Mouse (Mus musculus): Measurements from ENCODE around the gene Megf8.

Megf8 gene

DNA sequence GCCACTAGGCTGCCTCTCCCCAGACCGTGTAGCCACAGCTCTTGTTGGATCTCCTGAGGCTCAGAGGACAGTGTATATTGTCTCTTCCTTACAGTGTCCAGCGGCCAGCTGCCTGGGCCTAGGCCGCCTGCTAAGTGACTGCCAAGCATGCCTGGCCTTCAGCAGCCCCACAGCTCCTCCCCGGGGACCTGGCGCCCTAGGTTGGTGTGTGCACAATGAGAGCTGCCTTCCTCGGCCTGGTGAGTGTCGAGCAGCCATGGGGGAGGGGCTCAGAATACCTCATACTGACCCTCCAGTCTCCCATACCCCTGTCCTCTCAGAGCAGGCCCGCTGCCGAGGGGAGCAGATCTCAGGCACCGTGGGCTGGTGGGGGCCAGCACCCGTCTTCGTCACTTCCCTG, 17.5 kb downstream of the Megf8 start:
- DNase-seq (ENCODE audit: low spot score) = no peak

DNA sequence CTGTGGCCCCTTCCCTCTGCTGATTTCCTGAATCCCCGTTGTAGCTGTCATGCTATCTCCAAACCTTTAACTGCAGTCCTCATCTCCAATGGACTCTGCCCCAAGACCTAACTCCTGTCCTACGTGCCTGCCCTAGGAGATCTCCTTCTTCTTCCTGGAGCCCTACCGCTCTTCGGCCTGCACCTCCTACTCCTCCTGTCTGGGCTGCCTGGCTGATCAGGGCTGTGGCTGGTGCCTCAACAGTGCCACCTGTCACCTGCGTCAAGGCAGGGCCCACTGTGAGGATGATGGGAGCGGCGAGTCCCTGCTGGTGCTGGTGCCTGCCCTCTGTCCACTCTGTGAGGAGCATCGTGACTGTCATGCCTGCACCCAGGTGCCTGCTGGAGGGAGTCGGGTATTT, 22.4 kb downstream of the Megf8 start:
- no peak for DNase-seq (ENCODE audit: low spot score)

DNA sequence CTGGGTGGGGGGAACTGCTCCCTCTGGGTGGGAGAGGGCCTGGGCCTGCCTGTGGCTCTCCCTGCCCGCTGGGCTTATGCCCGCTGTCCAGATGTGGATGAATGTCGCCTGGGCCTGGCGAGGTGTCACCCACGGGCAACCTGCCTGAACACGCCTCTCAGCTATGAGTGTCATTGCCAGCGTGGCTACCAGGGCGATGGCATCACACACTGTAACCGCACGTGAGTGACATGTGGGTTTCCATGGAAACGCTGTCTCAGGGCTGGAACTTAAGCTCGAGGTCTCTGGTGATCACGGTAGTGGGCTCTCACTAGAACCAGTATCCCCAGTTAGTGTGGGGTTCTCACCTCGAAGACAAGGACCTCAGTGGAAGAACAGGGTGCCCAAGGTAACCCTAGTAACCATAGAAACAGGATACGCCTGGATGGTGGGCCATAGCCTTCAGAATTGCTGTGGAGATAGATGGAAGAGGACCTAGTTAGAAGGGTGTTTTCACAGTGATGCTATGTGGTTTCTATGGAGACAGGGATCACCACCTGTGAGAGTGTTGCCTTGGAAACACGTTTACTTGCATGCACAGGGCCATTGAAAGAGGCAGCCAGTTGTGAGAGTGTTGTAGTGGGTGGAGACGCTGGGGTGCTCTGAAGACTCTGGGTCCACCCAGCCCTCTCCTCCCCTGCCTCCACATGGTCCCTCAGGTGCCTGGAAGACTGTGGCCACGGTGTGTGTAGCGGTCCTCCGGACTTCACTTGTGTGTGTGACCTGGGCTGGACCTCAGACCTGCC, 24.2 kb downstream of the Megf8 start:
- no peak for DNase-seq (ENCODE audit: low spot score)

GRCm38 (mm10) chr7:25348861-25349260, 31.9 kb downstream of the Megf8 start:
- no peak for DNase-seq (ENCODE audit: low spot score)

GRCm38 (mm10) chr7:25358721-25359206, 41.8 kb downstream of the Megf8 start:
- no peak for DNase-seq (ENCODE audit: low spot score)

- DNase-seq (ENCODE audit: low spot score) = no peak
Measured at GRCm38 (mm10) chr7:25363151-25363550, 46.2 kb downstream of the Megf8 start.

- no peak for DNase-seq (ENCODE audit: low spot score)
Measured at GRCm38 (mm10) chr7:25363632-25364031, 46.7 kb downstream of the Megf8 start.

GRCm38 (mm10) chr7:25365937-25366625, 49.1 kb downstream of the Megf8 start:
- no peak for DNase-seq (ENCODE audit: low spot score)

- no peak for DNase-seq (ENCODE audit: low spot score)
Measured at GRCm38 (mm10) chr7:25367632-25368293, 50.8 kb downstream of the Megf8 start.

DNA sequence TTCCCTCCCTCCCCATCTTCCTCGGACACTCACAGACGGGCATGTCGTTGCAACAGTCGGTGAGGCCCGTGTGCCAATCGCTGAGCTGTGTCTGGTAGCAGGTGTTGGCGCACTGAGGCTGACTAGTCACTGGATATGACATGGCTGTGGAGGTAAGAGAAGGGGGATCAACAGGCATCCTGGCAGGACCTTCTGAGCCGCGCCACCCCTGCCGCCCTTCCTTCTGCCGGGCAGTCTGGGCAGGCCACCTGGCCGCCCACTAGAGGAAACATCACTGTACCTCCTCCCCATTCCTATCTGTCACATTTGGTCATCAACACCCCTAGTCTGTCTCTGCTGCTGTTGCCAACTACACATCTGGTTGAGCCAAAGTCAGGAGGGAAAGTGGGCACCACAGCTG, 51.4 kb downstream of the Megf8 start:
- no peak for DNase-seq (ENCODE audit: low spot score)

GRCm38 (mm10) chr7:25369058-25369749, 52.2 kb downstream of the Megf8 start, which contains the start of gene Cnfn:
TSS of gene Cnfn (minus strand) at chr7:25369724.
- DNase-seq (ENCODE audit: low spot score) = no peak

DNA sequence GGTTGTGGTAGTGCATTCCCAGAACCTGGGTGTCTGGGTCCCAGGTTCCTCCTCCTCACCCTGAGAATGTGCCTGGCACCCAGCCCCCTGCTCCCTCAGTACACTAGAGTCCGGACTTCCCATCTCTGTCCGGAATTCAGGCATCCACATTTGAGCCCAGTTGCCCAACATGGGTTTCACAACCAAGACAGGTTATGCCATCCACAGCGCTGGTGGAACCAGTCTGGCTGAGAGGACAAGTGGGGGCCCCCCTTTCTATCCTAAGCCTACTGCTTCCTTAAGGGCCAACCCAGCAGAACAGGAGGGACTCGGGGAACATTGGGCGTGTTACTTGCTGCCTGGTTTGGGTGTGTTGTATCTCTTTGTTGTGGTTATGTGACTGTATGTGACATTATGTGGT, 55.5 kb downstream of the Megf8 start:
- no peak for DNase-seq (ENCODE audit: low spot score)

DNA sequence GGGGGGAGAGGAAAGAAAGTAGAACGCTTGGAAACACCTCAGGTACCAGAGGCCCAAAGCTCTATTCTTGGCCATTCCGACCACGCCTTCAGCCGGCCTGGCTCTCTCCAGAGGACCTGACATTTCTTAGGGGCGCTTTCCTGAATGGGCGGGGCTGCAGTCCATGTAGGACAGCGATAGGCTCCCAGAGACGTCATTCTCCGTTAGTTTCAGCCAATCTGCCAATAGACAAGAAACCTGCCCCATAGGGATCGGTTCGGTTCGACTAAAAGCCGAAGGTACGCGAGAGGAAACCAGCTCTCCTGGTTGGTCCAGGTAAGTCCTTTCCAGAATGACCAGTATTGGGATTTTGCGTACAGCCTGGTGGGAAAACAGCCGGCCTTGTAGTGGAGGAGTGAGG, 59.6 kb downstream of the Megf8 start:
- DNase-seq (ENCODE audit: low spot score) = no peak

DNA sequence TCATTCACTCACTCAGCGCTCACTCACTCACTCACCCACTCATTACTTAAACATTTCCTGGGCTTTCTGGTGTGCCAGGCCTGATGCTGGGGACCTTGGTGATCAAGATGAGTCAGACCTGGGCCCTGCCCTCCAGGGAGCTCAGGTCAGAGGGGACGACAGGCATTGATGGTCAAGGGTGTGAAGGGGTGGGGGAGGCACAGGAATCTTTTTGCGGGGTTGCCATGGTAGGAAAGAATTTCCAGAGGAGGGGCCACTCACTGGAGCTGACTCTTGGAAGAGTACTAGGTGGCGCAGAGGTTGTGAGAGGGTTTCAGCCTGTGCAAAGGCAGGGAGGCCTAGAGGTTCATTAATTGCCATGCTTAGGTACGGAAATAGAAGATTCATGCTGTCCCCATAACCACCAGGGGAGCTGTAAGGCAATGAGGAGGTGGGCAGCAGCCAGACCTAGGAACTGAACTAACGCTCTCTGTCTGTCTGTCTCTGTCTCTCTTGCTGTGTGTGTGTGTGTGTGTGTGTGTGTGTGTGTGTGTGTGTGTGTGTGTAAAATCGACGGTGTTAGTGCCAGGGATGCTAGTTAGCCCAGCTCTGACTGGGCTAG, 60.2 kb downstream of the Megf8 start:
- DNase-seq (ENCODE audit: low spot score) = no peak

GRCm38 (mm10) chr7:25378181-25379100, 61.5 kb downstream of the Megf8 start:
- DNase-seq (ENCODE audit: low spot score) = no peak

DNA sequence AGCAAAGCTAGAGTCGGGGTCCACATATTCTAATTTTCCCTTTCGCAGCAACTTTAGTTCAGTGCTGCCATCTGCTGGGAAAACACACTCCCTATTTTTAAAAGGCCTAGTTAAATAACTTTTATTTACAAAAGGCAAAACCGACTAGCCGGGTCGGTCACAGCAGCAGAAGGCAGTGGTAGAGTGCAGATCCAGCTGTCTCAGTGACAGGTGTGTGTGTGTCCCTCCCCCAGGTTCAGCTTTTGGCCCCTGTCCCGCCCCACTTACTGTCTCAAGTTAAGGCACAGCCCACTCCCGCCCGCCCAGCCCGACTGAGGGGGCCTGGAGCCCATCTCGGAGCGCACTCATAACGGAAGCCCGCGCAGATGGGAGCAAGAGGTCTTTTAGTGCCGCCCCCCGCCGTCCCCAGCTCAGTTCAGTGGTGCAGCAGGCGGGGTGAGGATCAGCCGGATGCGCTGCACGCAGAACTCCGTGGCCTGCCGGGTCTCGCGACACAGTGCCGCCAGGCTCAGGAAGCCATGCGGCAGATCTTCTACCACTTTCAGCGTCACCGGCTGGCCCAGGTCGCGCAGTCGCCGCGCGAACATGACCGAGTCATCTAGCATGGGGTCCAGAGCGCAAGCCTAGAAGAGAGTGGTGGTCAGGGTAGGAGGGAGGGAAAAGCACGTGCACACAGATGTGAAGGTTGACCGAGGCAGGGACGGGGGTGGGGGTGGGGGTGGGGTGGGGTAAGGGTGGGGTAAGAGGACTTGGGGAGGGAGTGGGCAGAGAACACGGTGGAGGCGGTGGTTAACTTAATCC, 62.8 kb downstream of the Megf8 start:
- no peak for DNase-seq (ENCODE audit: low spot score)

DNA sequence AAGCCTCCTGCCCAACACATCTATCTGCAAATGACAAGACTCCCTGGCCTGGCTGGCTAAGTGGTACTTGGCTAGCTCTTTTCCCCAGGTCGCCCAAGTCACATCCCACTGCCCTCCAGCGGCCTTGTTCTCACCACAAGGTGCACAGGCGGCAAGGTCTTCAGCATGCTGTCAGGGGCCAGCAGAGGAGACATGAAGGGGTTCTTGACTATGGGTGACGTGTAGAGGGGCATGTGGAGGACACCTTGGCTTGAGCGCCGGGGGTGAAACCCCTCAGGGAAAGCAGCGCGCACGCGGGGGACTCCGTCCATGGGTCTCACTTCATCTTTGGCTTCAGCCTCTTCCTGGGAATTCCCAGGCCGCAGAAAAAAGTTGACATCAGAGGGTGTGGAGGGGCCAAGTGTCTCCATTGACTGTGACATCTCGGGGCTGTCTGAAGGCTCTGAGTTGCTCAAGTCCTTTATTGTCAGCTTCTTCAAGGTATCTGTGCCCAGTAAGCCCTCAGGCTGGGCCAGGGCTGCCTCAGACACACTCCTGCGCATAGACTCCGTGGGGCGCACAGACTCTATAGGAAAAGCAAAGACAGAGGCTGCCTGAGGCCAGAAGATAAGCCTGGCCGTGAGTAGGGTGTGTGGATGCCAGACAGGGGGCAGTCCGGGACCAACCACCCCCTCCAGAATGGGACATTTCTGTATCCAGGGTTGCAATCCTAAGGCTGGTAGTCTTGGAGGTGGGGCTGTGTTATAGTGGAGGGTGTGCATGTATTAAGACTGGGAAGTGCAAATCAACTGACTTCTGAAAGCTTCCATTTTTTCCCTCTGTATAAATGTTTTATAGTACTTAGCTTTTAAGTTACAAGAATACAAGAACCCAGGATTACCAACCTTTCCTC, 63.7 kb downstream of the Megf8 start:
- DNase-seq (ENCODE audit: low spot score) = no peak

GRCm38 (mm10) chr7:25381284-25381680, 64.3 kb downstream of the Megf8 start:
- no peak for DNase-seq (ENCODE audit: low spot score)

- DNase-seq (ENCODE audit: low spot score) = no peak
Measured at GRCm38 (mm10) chr7:25382541-25382940, 65.6 kb downstream of the Megf8 start.

All from urinary bladder, postnatal 10 days (tissue).